Mouse (Mus musculus): ENCODE data around the gene Gm20388.

GRCm38 (mm10) chr8:120190107-120190809 lies 279.6 kb downstream of the Gm20388 start:
- TF ChIP-seq CHD2 (IDR thresholded peaks at IDR 0.05; ENCODE audit: low read depth, low read length): no peak
- no peak for TF ChIP-seq ZNF384 (IDR thresholded peaks at IDR 0.05; ENCODE audit: low read depth, low read length)
- TF ChIP-seq MAFK (IDR thresholded peaks at IDR 0.05; ENCODE audit: insufficient read depth, low read depth, low read length): no peak
